ENCODE assay signal across 17 mouse cellular contexts in the genomic region with DNA sequence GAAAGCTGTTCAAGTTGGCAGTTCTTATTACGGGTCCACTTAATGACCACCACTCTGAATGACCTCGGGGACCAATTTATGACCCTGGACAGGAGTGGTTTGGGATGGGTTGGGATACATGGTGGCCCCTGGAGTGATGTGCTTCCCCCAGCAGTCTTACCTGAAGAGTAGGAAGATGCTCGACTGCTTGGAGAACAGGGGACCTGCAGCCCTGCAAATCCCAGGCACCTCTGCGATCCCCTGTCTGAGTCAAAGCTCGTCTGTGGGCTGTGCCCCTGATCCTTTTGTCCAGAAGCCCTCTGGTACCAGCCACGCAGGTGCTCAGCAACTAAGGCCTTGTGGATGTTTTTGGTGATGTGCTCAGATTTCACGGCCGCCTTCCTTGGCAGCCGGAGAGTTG. TPM values are rescaled to one million over a fixed set of nuclear protein-coding genes. Genes with fewer than 3 reads are reported as not detected.
"Had no signal": no experiment of that assay in that cellular context is flagged by ENCODE, and none has a peak within 500 bp of the region (broad histone marks: within the 10 kb centered on the region; RNA-seq: fewer than 3 reads in every experiment).

No protein-coding gene starts in this region.

- H3K9me3 ChIP-seq: liver, embryonic 12.5 days; midbrain, embryonic 10.5 days; midbrain, embryonic 12.5 days; neural tube, embryonic 12.5 days; stomach, embryonic 15.5 days had no signal

- H3K27ac ChIP-seq: liver, embryonic 12.5 days; liver, embryonic 14.5 days; midbrain, embryonic 10.5 days; midbrain, embryonic 12.5 days; neural tube, embryonic 12.5 days; stomach, embryonic 15.5 days had no signal

- ATAC-seq: liver, embryonic 12.5 days; midbrain, embryonic 16.5 days had no signal

- H3K4me2 ChIP-seq: liver, embryonic 12.5 days; midbrain, embryonic 12.5 days; neural tube, embryonic 12.5 days; stomach, embryonic 15.5 days had no signal

- H3K9ac ChIP-seq: liver, embryonic 12.5 days; liver, embryonic 14.5 days; midbrain, embryonic 12.5 days; neural tube, embryonic 12.5 days; stomach, embryonic 15.5 days had no signal

- DNase-seq: lung, adult 18-20 months; lung, postnatal 10 days; lung, postnatal 36 days; midbrain, embryonic 14.5 days; right cerebral cortex, postnatal 14 days; thymus, adult 2 months; thymus, postnatal 25 days; thymus, postnatal 4 days had no signal

- H3K4me3 ChIP-seq: liver, embryonic 12.5 days; midbrain, embryonic 10.5 days; midbrain, embryonic 12.5 days; myocyte; neural tube, embryonic 12.5 days; stomach, embryonic 15.5 days had no signal

- H3K27me3 ChIP-seq: liver, embryonic 12.5 days; midbrain, embryonic 12.5 days; neural tube, embryonic 12.5 days; stomach, embryonic 15.5 days had no signal

RNA-seq across cellular contexts. Expression of gene Lmod3, which starts 42.9 kb away (rescaled TPM):
- polyA plus RNA-seq: liver, embryonic 14.5 days; midbrain, embryonic 10.5 days; midbrain, embryonic 12.5 days; midbrain, embryonic 14.5 days; midbrain, embryonic 16.5 days; spleen, adult 2 months had no signal
